Mouse (Mus musculus) embryonic stem cell, embryonic (primary cell): ENCODE measurements at regions not wholly inside any gene's neighbourhood (a gene's known extent, or its start where the extent isn't known, plus 50 kb on each side); places are given as distances from the start of the nearest gene placed in this dataset.
"Not testable (repeated sequence)": the region's sequence is repeated elsewhere in the genome, so short reads cannot be mapped to it uniquely, and the experiment has no call there.

ENCODE experiments used
- CTCF ChIA-PET, 4 experiments: fragments of 300-600 bp in 2 of 4; fragments of 350-600 bp in 2 of 4; sonication (Branson Sonifier 250); formaldehyde crosslinking; loops; one replicate each; lab custom pipeline; 2022; ENCODE audit warnings: inconsistent platforms in 2 of 4; lab: Charles Lee
- POLR2A ChIA-PET, 4 experiments: fragments of 300-600 bp in 2 of 4; fragments of 350-600 bp in 2 of 4; sonication (Branson Sonifier 250); formaldehyde crosslinking; loops; one replicate each; lab custom pipeline; 2022; ENCODE audit warnings: antibody characterized with exemption in 4 of 4, inconsistent platforms in 1 of 4; lab: Charles Lee

GRCm38 (mm10) chr13:61872083-61872482 lies 257.6 kb upstream of the Zfp808 start:
- CTCF ChIA-PET, result not testable (repeated sequence)
- POLR2A ChIA-PET, result interaction anchor here in 2 of 4 experiments (0.7 to 2.6 kb wide), 5 partner anchors 18 to 310 kb away, joined by 3 to 9 read pairs (median 6); no protein-coding TSS in a partner anchor
